Mouse (Mus musculus) lung, postnatal 0 days (tissue): ENCODE results near the gene Slc44a4. TPM values are rescaled to one million over a fixed set of nuclear protein-coding genes. Genes with fewer than 3 reads are reported as not detected.
"Not testable (repeated sequence)": the region's sequence is repeated elsewhere in the genome, so short reads cannot be mapped to it uniquely, and the experiment has no call there.

Source experiments
- ATAC-seq: fragments of 200-750 bp; cut with Nextera tagmentation; 2 replicates; pipeline ENCODE4 v1.8.0; 2017; ENCODE audit warnings: moderate library complexity
- DNase-seq: peaks from one replicate; pipeline ENCODE4 v3.0.0-alpha.2; 2016; ENCODE audit warnings: low spot score
- H3K27ac ChIP-seq: fragments of 300-500 bp; sonication (generic); 2 replicates; pipeline ENCODE4 v1.5.1; 2014; ENCODE audit warnings: antibody characterized with exemption, mild to moderate bottlenecking, low read length, mixed read lengths
- H3K27me3 ChIP-seq: fragments of 300-500 bp; sonication (generic); replicated peaks from 2 replicates; pipeline ENCODE4 v1.6.1; 2014; ENCODE audit warnings: low read length, mixed read lengths; ENCODE audit not compliant: insufficient read depth
- H3K36me3 ChIP-seq: fragments of 300-500 bp; sonication (generic); 2 replicates; pipeline ENCODE4 v1.6.1; 2014; ENCODE audit warnings: low read length, mixed read lengths; ENCODE audit not compliant: insufficient read depth
- H3K4me1 ChIP-seq: fragments of 300-500 bp; sonication (generic); 2 replicates; pipeline ENCODE4 v1.6.1; 2014; ENCODE audit warnings: antibody characterized with exemption, low read depth, low read length, mixed read lengths; ENCODE audit not compliant: insufficient read depth
- H3K4me2 ChIP-seq: fragments of 300-500 bp; sonication (generic); replicated peaks from 2 replicates; pipeline ENCODE4 v1.6.1; 2014; ENCODE audit warnings: low read depth, mild to moderate bottlenecking, low read length, moderate library complexity, mixed read lengths
- H3K4me3 ChIP-seq: fragments of 300-500 bp; sonication (generic); 2 replicates; pipeline ENCODE4 v1.5.1; 2014; ENCODE audit warnings: low read depth, low read length
- H3K9ac ChIP-seq: fragments of 300-500 bp; sonication (generic); replicated peaks from 2 replicates; pipeline ENCODE4 v1.6.1; 2014; ENCODE audit warnings: low read depth, mild to moderate bottlenecking
- H3K9me3 ChIP-seq: fragments of 300-500 bp; sonication (generic); 2 replicates; pipeline ENCODE4 v1.6.1; 2016; ENCODE audit warnings: low read length, mixed read lengths
- CTCF ChIP-seq: IDR thresholded peaks from 2 replicates; pipeline ENCODE4 v1.5.1; 2016; ENCODE audit warnings: antibody characterized with exemption, mild to moderate bottlenecking
- EP300 ChIP-seq: IDR thresholded peaks from 2 replicates; pipeline ENCODE4 v1.6.1; 2016; ENCODE audit warnings: antibody characterized with exemption, mild to moderate bottlenecking, control low read depth
- WGBS: fragments of 180-500 bp; shearing (Covaris S2); extraction: QIAGEN DNeasy Blood & Tissue Kit; methylation state at CpG from one replicate; pipeline ENCODE4 v1.1.7; 2014; 5-methylcytosine and 5-hydroxymethylcytosine counted together
- polyA plus RNA-seq: library from polyadenylated mRNA; unstranded; fragments of >200 nt; fragmentation: Nextera tagmentation; extraction: Ambion mirVana; gene quantifications from 2 replicates; pipeline ENCODE4 v1.2.1, GENCODE M21; 2015

Slc44a4 gene
- polyA plus RNA-seq, 1 experiment from 2014 or later, result 7.3 TPM

- TF ChIP-seq EP300, result 0 out of 2 replicates have a peak, but pooled peaks have one; percentile 20
- DNase-seq, result peak; percentile 97
- H3K9ac ChIP-seq, result 0 out of 2 replicates have a peak within 1 kb of the TSS, but pooled peaks have one; percentile 20
- H3K36me3 ChIP-seq, H3K27me3 ChIP-seq, H3K4me1 ChIP-seq, H3K9me3 ChIP-seq: not testable (repeated sequence)
- ATAC-seq, result peak; percentile 97
- H3K4me3 ChIP-seq, result peak within 1 kb of the TSS; percentile 27
- H3K4me2 ChIP-seq, result peak within 1 kb of the TSS; percentile 55
- WGBS, result 2% methylated on average over 24 of the region's 33 CpGs
- H3K27ac ChIP-seq, result peak within 1 kb of the TSS; percentile 48
Observed at GRCm38 (mm10) chr17:34972069-34972749, 57.9 kb downstream of the Slc44a4 start, which contains the start of the genes Hspa1a and Hspa1l. Hspa1a (minus strand) TSS chr17:34972156. Hspa1l (plus strand) TSS chr17:34972703.

- TF ChIP-seq EP300 (no peak), CTCF (no peak)
- no peaks in the 10 kb centered on the region for H3K27me3 ChIP-seq
Observed at GRCm38 (mm10) chr17:34975581-34976492, 61.6 kb downstream of the Slc44a4 start.

GRCm38 (mm10) chr17:34977000-34977399, 62.7 kb downstream of the Slc44a4 start:
- no peaks in the 10 kb centered on the region for H3K36me3 ChIP-seq
- H3K4me3 ChIP-seq, result no peak overlapping the region
- no peak for DNase-seq
- H3K9ac ChIP-seq, result no peak overlapping the region
- no peak overlapping the region for H3K4me2 ChIP-seq
- no peaks in the 10 kb centered on the region for H3K27me3 ChIP-seq
- WGBS, result 91% methylated on average over 20 of the region's 20 CpGs
- H3K4me1 ChIP-seq, result peaks cover 3% of the 10 kb centered on the region; the same call in 1 of the 2 replicates
- TF ChIP-seq EP300 (no peak), CTCF (no peak)
- H3K9me3 ChIP-seq, result no peaks in the 10 kb centered on the region
- H3K27ac ChIP-seq, result no peak overlapping the region
- no peak for ATAC-seq

More at GRCm38 (mm10) chr17:34975581-34976492, 61.6 kb downstream of the Slc44a4 start:
- H3K9ac ChIP-seq, result no peak overlapping the region
- no peak for DNase-seq
- no peak overlapping the region for H3K4me2 ChIP-seq
- 76% methylated on average over 3 of the region's 3 CpGs for WGBS
- no peaks in the 10 kb centered on the region for H3K36me3 ChIP-seq
- no peak overlapping the region for H3K4me3 ChIP-seq
- ATAC-seq, result no peak
- H3K27ac ChIP-seq, result no peak overlapping the region
- peaks cover under 1% of the 10 kb centered on the region; the same call in 1 of the 2 replicates for H3K4me1 ChIP-seq
- H3K9me3 ChIP-seq, result no peaks in the 10 kb centered on the region

- TF ChIP-seq CTCF (no peak), EP300 (no peak)
- H3K9ac ChIP-seq, result no peak overlapping the region
- H3K4me2 ChIP-seq, result no peak overlapping the region
- 87% methylated on average over 27 of the region's 27 CpGs for WGBS
- peaks cover 7% of the 10 kb centered on the region for H3K4me1 ChIP-seq
- ATAC-seq, result no peak
- H3K27me3 ChIP-seq, result no peaks in the 10 kb centered on the region
- no peaks in the 10 kb centered on the region for H3K36me3 ChIP-seq
- DNase-seq, result no peak
- H3K27ac ChIP-seq, result no peak overlapping the region
- no peak overlapping the region for H3K4me3 ChIP-seq
- H3K9me3 ChIP-seq, result no peaks in the 10 kb centered on the region
Observed at GRCm38 (mm10) chr17:34978239-34978638, 64.0 kb downstream of the Slc44a4 start.

GRCm38 (mm10) chr17:34979631-34980030, 65.4 kb downstream of the Slc44a4 start:
- Histone ChIP-seq H3K4me1 (peaks cover 7% of the 10 kb centered on the region), H3K36me3 (no peaks in the 10 kb centered on the region), H3K9me3 (no peaks in the 10 kb centered on the region), H3K27ac (no peak overlapping the region), H3K4me3 (no peak overlapping the region), H3K9ac (no peak overlapping the region), H3K27me3 (no peaks in the 10 kb centered on the region), H3K4me2 (no peak overlapping the region)
- TF ChIP-seq EP300 (no peak), CTCF (no peak)
- ATAC-seq (no peak), DNase-seq (no peak)
- WGBS, result 84% methylated on average over 4 of the region's 4 CpGs

Other genes starting within 250 kb of the Slc44a4 start
- 0.85 and 0.99 TPM in 2 replicates for gene Tnxb, start 243.9 kb upstream of the Slc44a4 start, polyA plus RNA-seq
- 5.1 and 6.5 TPM in 2 replicates for gene C4b, start 170.6 kb upstream of the Slc44a4 start, polyA plus RNA-seq
- gene Cyp21a1, start 109.9 kb upstream of the Slc44a4 start, polyA plus RNA-seq, result not detected in 2 replicates
- 34.7 and 37.3 TPM in 2 replicates for gene Stk19, start 77.5 kb upstream of the Slc44a4 start, polyA plus RNA-seq
- 39.8 and 40.9 TPM in 2 replicates for gene Dxo, start 77.4 kb upstream of the Slc44a4 start, polyA plus RNA-seq
- 30.6 and 32.1 TPM in 2 replicates for gene Skiv2l, start 64.3 kb upstream of the Slc44a4 start, polyA plus RNA-seq
- 45.0 and 49.0 TPM in 2 replicates for gene Nelfe, start 64.1 kb upstream of the Slc44a4 start, polyA plus RNA-seq
- 8.1 and 10.6 TPM in 2 replicates for gene Cfb, start 51.9 kb upstream of the Slc44a4 start, polyA plus RNA-seq
- 0.89 and 0.99 TPM in 2 replicates for gene Zbtb12, start 35.0 kb upstream of the Slc44a4 start, polyA plus RNA-seq
- not detected in 2 replicates for gene Gm20547, start 32.4 kb upstream of the Slc44a4 start, polyA plus RNA-seq
- 11.7 and 13.6 TPM in 2 replicates for gene C2, start 16.2 kb upstream of the Slc44a4 start, polyA plus RNA-seq
- gene Ehmt2, start 16.0 kb upstream of the Slc44a4 start, polyA plus RNA-seq, result 28.7 and 35.6 TPM in 2 replicates
- 31.9 and 34.2 TPM in 2 replicates for gene Neu1, start 16.8 kb downstream of the Slc44a4 start, polyA plus RNA-seq
- 0.35 and 0.50 TPM in 2 replicates for gene Hspa1b, start 44.8 kb downstream of the Slc44a4 start, polyA plus RNA-seq
- gene Gm20481, start 55.4 kb downstream of the Slc44a4 start, polyA plus RNA-seq, result not detected in 2 replicates
- 8.2 and 11.9 TPM in 2 replicates for gene Hspa1a, start 57.7 kb downstream of the Slc44a4 start, polyA plus RNA-seq
- gene Hspa1l, start 58.2 kb downstream of the Slc44a4 start, polyA plus RNA-seq, result 0.70 and 0.79 TPM in 2 replicates
- gene Lsm2, start 67.4 kb downstream of the Slc44a4 start, polyA plus RNA-seq, result 47.3 and 55.4 TPM in 2 replicates
- 24.6 and 24.7 TPM in 2 replicates for gene Vars, start 86.5 kb downstream of the Slc44a4 start, polyA plus RNA-seq
- gene Vwa7, start 102.1 kb downstream of the Slc44a4 start, polyA plus RNA-seq, result 0.30 and 0.36 TPM in 2 replicates
- gene Sapcd1, start 113.5 kb downstream of the Slc44a4 start, polyA plus RNA-seq, result 1.7 TPM in 2 replicates
- gene Msh5, start 132.3 kb downstream of the Slc44a4 start, polyA plus RNA-seq, result 1.8 and 2.4 TPM in 2 replicates
- gene Clic1, start 135.5 kb downstream of the Slc44a4 start, polyA plus RNA-seq, result 343 and 355 TPM in 2 replicates
- gene Ddah2, start 144.6 kb downstream of the Slc44a4 start, polyA plus RNA-seq, result 238 and 247 TPM in 2 replicates
- 3.5 and 4.9 TPM in 2 replicates for gene Ly6g6c, start 150.9 kb downstream of the Slc44a4 start, polyA plus RNA-seq
- gene Mpig6b, start 151.7 kb downstream of the Slc44a4 start, polyA plus RNA-seq, result 2.1 and 2.3 TPM in 2 replicates
- 2.8 and 3.1 TPM in 2 replicates for gene Ly6g6e, start 162.4 kb downstream of the Slc44a4 start, polyA plus RNA-seq
- 14.4 and 14.7 TPM in 2 replicates for gene Ly6g6d, start 163.6 kb downstream of the Slc44a4 start, polyA plus RNA-seq
- gene Ly6g6f, start 171.1 kb downstream of the Slc44a4 start, polyA plus RNA-seq, result 0.71 and 0.74 TPM in 2 replicates
- gene Abhd16a, start 174.8 kb downstream of the Slc44a4 start, polyA plus RNA-seq, result 104 and 111 TPM in 2 replicates
- not detected in 2 replicates for gene Ly6g5c, start 193.8 kb downstream of the Slc44a4 start, polyA plus RNA-seq
- 0.60 and 0.69 TPM in 2 replicates for gene Ly6g5b, start 201.0 kb downstream of the Slc44a4 start, polyA plus RNA-seq
- 16.0 and 18.5 TPM in 2 replicates for gene Gpank1, start 207.0 kb downstream of the Slc44a4 start, polyA plus RNA-seq
- 203 and 207 TPM in 2 replicates for gene Csnk2b, start 207.6 kb downstream of the Slc44a4 start, polyA plus RNA-seq
- gene D17H6S53E, start 211.9 kb downstream of the Slc44a4 start, polyA plus RNA-seq, result 14.4 and 16.3 TPM in 2 replicates
- 0.19 and 0.27 TPM in 2 replicates for gene Apom, start 217.6 kb downstream of the Slc44a4 start, polyA plus RNA-seq
- 34.8 and 35.8 TPM in 2 replicates for gene Bag6, start 220.7 kb downstream of the Slc44a4 start, polyA plus RNA-seq